ENCODE assay signal across 9 mouse cellular contexts in the genomic region with DNA sequence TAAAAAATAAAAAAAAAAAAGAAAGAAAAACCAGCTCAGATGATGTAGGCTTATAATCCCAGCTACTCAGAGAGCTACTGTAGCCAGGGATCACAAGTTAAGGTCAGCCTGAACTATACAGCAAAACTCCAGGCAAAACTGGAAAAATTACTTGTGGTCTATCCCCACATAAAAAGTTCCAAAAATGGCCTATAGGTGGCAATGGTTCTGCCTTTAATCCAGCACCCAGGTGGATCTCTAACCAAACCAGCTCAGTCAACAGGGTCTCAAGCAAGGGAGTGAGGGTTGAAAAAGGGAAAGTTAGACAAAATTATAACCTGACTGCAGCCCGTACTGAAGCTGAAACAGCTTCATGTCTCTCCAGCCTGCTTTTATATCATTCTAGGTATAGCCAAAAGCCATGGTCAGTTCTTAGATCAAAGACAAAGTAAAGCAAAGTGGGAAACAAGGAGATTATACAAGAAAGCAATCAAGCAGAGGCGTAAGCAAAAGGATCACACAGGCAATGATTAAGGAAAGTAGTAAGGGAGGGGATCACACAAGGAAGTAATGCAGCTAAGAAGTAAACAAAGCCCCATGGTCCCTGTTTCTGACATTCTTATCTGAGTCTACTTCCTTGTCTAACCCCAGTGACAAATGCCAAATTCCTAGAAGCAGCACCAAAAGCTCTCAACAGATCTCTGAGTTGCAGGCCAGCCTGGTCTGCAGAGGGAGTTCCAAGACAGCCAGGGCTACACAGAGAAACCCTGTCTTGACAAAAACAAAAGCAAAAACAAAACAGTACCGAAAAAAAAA. TPM values are rescaled to one million over a fixed set of nuclear protein-coding genes. Genes with fewer than 3 reads are reported as not detected.
DNase-seq lines count a peak whose midpoint lies in the region; ATAC-seq and TF ChIP-seq lines count a peak whose summit lies in the region.
"Had no signal": no experiment of that assay in that cellular context is flagged by ENCODE, and none has a peak within 500 bp of the region (broad histone marks: within the 10 kb centered on the region; RNA-seq: fewer than 3 reads in every experiment).

No protein-coding gene starts in this region.

- no peaks in the 10 kb centered on the region for H3K36me3 ChIP-seq in forebrain, embryonic 14.5 days (ENCODE audit: control insufficient read depth, insufficient read depth, low read length)
- no peaks in the 10 kb centered on the region for H3K36me3 ChIP-seq in forebrain, embryonic 10.5 days (replicated peaks)
- no peaks in the 10 kb centered on the region for H3K36me3 ChIP-seq in midbrain, embryonic 14.5 days (ENCODE audit: control insufficient read depth, insufficient read depth, low read length)
- H3K36me3 ChIP-seq in midbrain, embryonic 16.5 days (ENCODE audit: control insufficient read depth, insufficient read depth, low read length), result no peaks in the 10 kb centered on the region
- H3K36me3 ChIP-seq in lung, embryonic 14.5 days (ENCODE audit: insufficient read depth), result no peaks in the 10 kb centered on the region

- no peaks in the 10 kb centered on the region for H3K4me1 ChIP-seq in forebrain, embryonic 14.5 days (ENCODE audit: control insufficient read depth, insufficient read depth, low read length)
- H3K4me1 ChIP-seq in forebrain, embryonic 10.5 days, result no peaks in the 10 kb centered on the region
- H3K4me1 ChIP-seq in midbrain, embryonic 14.5 days (ENCODE audit: control insufficient read depth, insufficient read depth, low read length), result no peaks in the 10 kb centered on the region
- H3K4me1 ChIP-seq in midbrain, embryonic 16.5 days (ENCODE audit: control insufficient read depth, insufficient read depth, low read length), result no peaks in the 10 kb centered on the region
- H3K4me1 ChIP-seq in lung, embryonic 14.5 days (ENCODE audit: insufficient read depth), result no peaks in the 10 kb centered on the region

- TF ChIP-seq CTCF in lung, embryonic 14.5 days (IDR thresholded peaks at IDR 0.05; ENCODE audit: low read depth), result peak; percentile 48

- H3K27ac ChIP-seq in forebrain, embryonic 14.5 days (ENCODE audit: low read depth, low read length), result no peak overlapping the region
- no peak overlapping the region for H3K27ac ChIP-seq in forebrain, embryonic 10.5 days
- H3K27ac ChIP-seq in midbrain, embryonic 14.5 days (replicated peaks; ENCODE audit: low read depth, low read length), result no peak overlapping the region
- no peak overlapping the region for H3K27ac ChIP-seq in midbrain, embryonic 16.5 days (ENCODE audit: low read length)
- no peak overlapping the region for H3K27ac ChIP-seq in lung, embryonic 14.5 days (ENCODE audit: low read depth)

- ATAC-seq in forebrain, embryonic 14.5 days, result no peak
- ATAC-seq in midbrain, embryonic 14.5 days (ENCODE audit: low FRiP score, low TSS enrichment), result no peak
- no peak for ATAC-seq in midbrain, embryonic 16.5 days
- no peak for ATAC-seq in lung, embryonic 14.5 days (ENCODE audit: insufficient read depth)
- no peak for ATAC-seq in activated CD4-positive, CD25-positive, alpha-beta regulatory T cell, adult 4 months

- no peaks in the 10 kb centered on the region for H3K9me3 ChIP-seq in forebrain, embryonic 14.5 days (replicated peaks; ENCODE audit: control insufficient read depth, low read length)
- H3K9me3 ChIP-seq in forebrain, embryonic 10.5 days, result no peaks in the 10 kb centered on the region
- no peaks in the 10 kb centered on the region for H3K9me3 ChIP-seq in midbrain, embryonic 14.5 days (ENCODE audit: control insufficient read depth, low read length)
- H3K9me3 ChIP-seq in midbrain, embryonic 16.5 days (replicated peaks; ENCODE audit: control insufficient read depth, low read length, poor library complexity, severe bottlenecking), result no peaks in the 10 kb centered on the region
- H3K9me3 ChIP-seq in lung, embryonic 14.5 days (ENCODE audit: low read depth, low read length), result no peaks in the 10 kb centered on the region

- no peak overlapping the region for H3K4me2 ChIP-seq in forebrain, embryonic 14.5 days (ENCODE audit: low read length)
- no peak overlapping the region for H3K4me2 ChIP-seq in midbrain, embryonic 14.5 days (ENCODE audit: low read length)
- H3K4me2 ChIP-seq in midbrain, embryonic 16.5 days (ENCODE audit: low read length), result no peak overlapping the region
- no peak overlapping the region for H3K4me2 ChIP-seq in lung, embryonic 14.5 days

- no peaks in the 10 kb centered on the region for H3K27me3 ChIP-seq in forebrain, embryonic 14.5 days (replicated peaks; ENCODE audit: control insufficient read depth, insufficient read depth, low read length)
- H3K27me3 ChIP-seq in forebrain, embryonic 10.5 days (ENCODE audit: poor library complexity, severe bottlenecking), result no peaks in the 10 kb centered on the region
- H3K27me3 ChIP-seq in midbrain, embryonic 14.5 days (ENCODE audit: control insufficient read depth, insufficient read depth, low read length), result no peaks in the 10 kb centered on the region
- H3K27me3 ChIP-seq in midbrain, embryonic 16.5 days (ENCODE audit: control insufficient read depth, insufficient read depth, low read depth, low read length), result no peaks in the 10 kb centered on the region
- H3K27me3 ChIP-seq in lung, embryonic 14.5 days (ENCODE audit: insufficient read depth, low read length), result no peaks in the 10 kb centered on the region

- WGBS in forebrain, embryonic 14.5 days, result 63% methylated on average over 3 of the region's 3 CpGs
- WGBS in forebrain, embryonic 10.5 days, result 63% methylated on average over 3 of the region's 3 CpGs
- 74% methylated on average over 3 of the region's 3 CpGs for WGBS in midbrain, embryonic 14.5 days
- WGBS in midbrain, embryonic 16.5 days, result 66% methylated on average over 3 of the region's 3 CpGs
- WGBS in lung, embryonic 14.5 days, result 51% methylated on average over 3 of the region's 3 CpGs

- H3K9ac ChIP-seq in forebrain, embryonic 14.5 days (ENCODE audit: low read length), result no peak overlapping the region
- H3K9ac ChIP-seq in midbrain, embryonic 14.5 days (replicated peaks; ENCODE audit: low read length), result no peak overlapping the region
- H3K9ac ChIP-seq in midbrain, embryonic 16.5 days (ENCODE audit: low read depth, low read length), result no peak overlapping the region
- H3K9ac ChIP-seq in lung, embryonic 14.5 days, result no peak overlapping the region

- no peak overlapping the region for H3K4me3 ChIP-seq in forebrain, embryonic 14.5 days (ENCODE audit: low read depth, low read length)
- no peak overlapping the region for H3K4me3 ChIP-seq in forebrain, embryonic 10.5 days
- no peak overlapping the region for H3K4me3 ChIP-seq in midbrain, embryonic 14.5 days (replicated peaks; ENCODE audit: low read depth, low read length)
- no peak overlapping the region for H3K4me3 ChIP-seq in midbrain, embryonic 16.5 days (ENCODE audit: low read depth, low read length)
- H3K4me3 ChIP-seq in lung, embryonic 14.5 days (ENCODE audit: low read depth, low read length), result no peak overlapping the region

- peak; percentile 26 for DNase-seq in forebrain, embryonic 14.5 days (ENCODE audit: low spot score)
- no peak for DNase-seq in forebrain, embryonic 10.5 days (ENCODE audit: extremely low spot score, low spot score)
- DNase-seq in midbrain, embryonic 14.5 days, result peak; percentile 49
- peak; percentile 63 to 71 for DNase-seq in cerebellum, postnatal 14 days
- DNase-seq in lung, embryonic 14.5 days, result peak; percentile 62
- DNase-seq in frontal cortex, postnatal 10 days (ENCODE audit: low spot score in 2 of 2), result no peak

RNA-seq across cellular contexts. Expression of a gene that starts 41.3 kb away (rescaled TPM):
- polyA plus RNA-seq in forebrain, embryonic 14.5 days (2014; fragmentation: Nextera tagmentation; extraction: Ambion mirVana), result 0.20 and 0.32 TPM in 2 replicates
- polyA plus RNA-seq in forebrain, embryonic 10.5 days (2016; fragmentation: Nextera tagmentation; extraction: Ambion mirVana), result 0.07 and 0.19 TPM in 2 replicates
- polyA plus RNA-seq in midbrain, embryonic 14.5 days (2014; fragmentation: Nextera tagmentation; extraction: Ambion mirVana), result 0.38 TPM in 1 of 2 replicates, not detected in the other
- polyA plus RNA-seq in midbrain, embryonic 16.5 days (2015; fragmentation: Nextera tagmentation; extraction: Ambion mirVana), result 0.36 and 0.48 TPM in 2 replicates
- 0.58 and 0.84 TPM in 2 replicates for polyA plus RNA-seq in lung, embryonic 14.5 days (2014; fragmentation: Nextera tagmentation; extraction: Ambion mirVana)
- not detected for polyA plus RNA-seq in activated CD4-positive, CD25-positive, alpha-beta regulatory T cell, adult 4 months (2017; shearing (Covaris generic))
- polyA plus RNA-seq: heart, embryonic 16.5 days had no signal

RNA-seq across cellular contexts. Expression of a gene that starts 56.3 kb away (rescaled TPM):
- not detected in 2 replicates for polyA plus RNA-seq in forebrain, embryonic 14.5 days (2014; fragmentation: Nextera tagmentation; extraction: Ambion mirVana)
- not detected in 2 replicates for polyA plus RNA-seq in forebrain, embryonic 10.5 days (2016; fragmentation: Nextera tagmentation; extraction: Ambion mirVana)
- polyA plus RNA-seq in midbrain, embryonic 14.5 days (2014; fragmentation: Nextera tagmentation; extraction: Ambion mirVana), result not detected in 2 replicates
- polyA plus RNA-seq in midbrain, embryonic 16.5 days (2015; fragmentation: Nextera tagmentation; extraction: Ambion mirVana), result not detected in 2 replicates
- polyA plus RNA-seq in lung, embryonic 14.5 days (2014; fragmentation: Nextera tagmentation; extraction: Ambion mirVana), result not detected in 2 replicates
- not detected for polyA plus RNA-seq in activated CD4-positive, CD25-positive, alpha-beta regulatory T cell, adult 4 months (2017; shearing (Covaris generic))

RNA-seq across cellular contexts. Expression of a gene that starts 56.8 kb away (rescaled TPM):
- not detected in 2 replicates for polyA plus RNA-seq in forebrain, embryonic 14.5 days (2014; fragmentation: Nextera tagmentation; extraction: Ambion mirVana)
- polyA plus RNA-seq in forebrain, embryonic 10.5 days (2016; fragmentation: Nextera tagmentation; extraction: Ambion mirVana), result not detected in 2 replicates
- not detected in 2 replicates for polyA plus RNA-seq in midbrain, embryonic 14.5 days (2014; fragmentation: Nextera tagmentation; extraction: Ambion mirVana)
- not detected in 2 replicates for polyA plus RNA-seq in midbrain, embryonic 16.5 days (2015; fragmentation: Nextera tagmentation; extraction: Ambion mirVana)
- polyA plus RNA-seq in lung, embryonic 14.5 days (2014; fragmentation: Nextera tagmentation; extraction: Ambion mirVana), result not detected in 2 replicates
- 10 to 100 TPM in 1 of 2 experiments, 1 to 10 TPM in 1; 8.9 to 16.3 TPM for polyA plus RNA-seq in activated CD4-positive, CD25-positive, alpha-beta regulatory T cell, adult 4 months (2017; shearing (Covaris generic))

Comparison
In these comparisons a context has a peak if more than half of its experiments do, and no peak if none do; other contexts are left out.
1. DNase-seq: peak in forebrain, embryonic 14.5 days (single experiment), midbrain, embryonic 14.5 days (single experiment), cerebellum, postnatal 14 days (2 of 2) and lung, embryonic 14.5 days (single experiment); none in forebrain, embryonic 10.5 days (single experiment) and frontal cortex, postnatal 10 days (0 of 2).